Comparison of ENCODE assay signal across 22 mouse cellular contexts in the genomic region with DNA sequence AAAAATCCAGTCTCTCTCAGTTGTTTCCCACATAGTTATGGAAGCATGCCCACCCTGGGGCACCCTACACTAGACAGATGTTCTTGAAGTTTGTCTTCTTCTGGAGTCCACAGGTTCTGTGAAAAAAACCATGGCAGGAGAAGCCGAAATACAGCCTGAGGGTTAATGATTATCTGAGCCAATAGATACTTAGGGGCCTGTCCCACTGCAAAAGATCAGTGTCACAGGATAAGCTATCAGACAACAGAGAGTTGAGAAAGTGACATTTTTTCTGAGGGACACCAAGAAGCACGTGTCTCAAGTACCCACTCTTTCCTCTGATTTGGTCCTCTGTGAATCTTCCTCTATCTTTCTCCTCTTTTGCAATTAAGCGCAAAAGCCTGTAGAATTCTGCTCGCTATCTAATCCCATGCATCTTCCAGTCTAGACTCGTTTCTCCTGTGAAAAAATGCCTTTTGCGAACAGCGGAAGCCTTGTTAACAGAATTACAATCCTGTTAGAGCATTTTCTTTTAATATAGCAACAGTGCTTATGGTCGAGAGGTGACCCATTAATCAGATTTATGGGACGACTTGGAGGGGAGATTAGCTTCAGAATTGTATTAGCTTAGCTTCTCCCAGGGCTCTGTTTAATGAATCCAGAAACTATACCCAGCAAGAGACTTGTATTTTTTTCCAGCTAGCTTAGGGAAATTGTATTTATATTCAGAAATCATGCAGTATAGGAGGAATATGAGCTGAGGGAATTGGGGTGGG. TPM values are rescaled to one million over a fixed set of nuclear protein-coding genes. Genes with fewer than 3 reads are reported as not detected.
DNase-seq lines count a peak whose midpoint lies in the region; ATAC-seq and TF ChIP-seq lines count a peak whose summit lies in the region.
"Had no signal": no experiment of that assay in that cellular context is flagged by ENCODE, and none has a peak within 500 bp of the region (broad histone marks: within the 10 kb centered on the region; RNA-seq: fewer than 3 reads in every experiment).

No protein-coding gene starts in this region.

- H3K9me3 ChIP-seq in midbrain, postnatal 0 days (ENCODE audit: low read length), result no peaks in the 10 kb centered on the region
- H3K9me3 ChIP-seq in midbrain, embryonic 10.5 days (replicated peaks), result no peaks in the 10 kb centered on the region
- no peaks in the 10 kb centered on the region for H3K9me3 ChIP-seq in intestine, embryonic 16.5 days (ENCODE audit: control insufficient read depth, low read length)
- H3K9me3 ChIP-seq in neural tube, embryonic 15.5 days (replicated peaks), result no peaks in the 10 kb centered on the region
- H3K9me3 ChIP-seq: embryonic facial prominence, embryonic 12.5 days; forebrain, embryonic 15.5 days; heart, embryonic 10.5 days; hindbrain, embryonic 12.5 days had no signal

- DNase-seq in midbrain, postnatal 0 days (ENCODE audit: low spot score), result peak; percentile 32
- DNase-seq in midbrain, embryonic 10.5 days (ENCODE audit: low spot score), result no peak
- DNase-seq in kidney, adult 9 months, result no peak
- DNase-seq in kidney, adult 2 months, result no peak
- DNase-seq: adrenal gland, adult 8-10 months; adrenal gland, postnatal 36 days; cerebellum, adult 2 months; cerebellum, postnatal 10 days; embryo, embryonic 11 days; gastrocnemius, postnatal 36 days; heart, adult 18-20 months; heart, postnatal 10 days; heart, postnatal 4 days had no signal

- no peak for TF ChIP-seq POLR2A in kidney, adult 2 months (IDR thresholded peaks at IDR 0.05; ENCODE audit: low read depth, low read length)

- ATAC-seq in midbrain, postnatal 0 days (ENCODE audit: low FRiP score), result no peak
- peak; percentile 80 for ATAC-seq in intestine, embryonic 16.5 days
- ATAC-seq in neural tube, embryonic 15.5 days (ENCODE audit: low FRiP score), result peak; percentile 74; the same call in 1 of the 2 replicates
- ATAC-seq: forebrain, embryonic 15.5 days had no signal

- no peaks in the 10 kb centered on the region for H3K36me3 ChIP-seq in midbrain, postnatal 0 days (ENCODE audit: insufficient read depth, low read length)
- H3K36me3 ChIP-seq in midbrain, embryonic 10.5 days, result no peaks in the 10 kb centered on the region
- H3K36me3 ChIP-seq in intestine, embryonic 16.5 days (ENCODE audit: control insufficient read depth, insufficient read depth, low read length), result no peaks in the 10 kb centered on the region
- H3K36me3 ChIP-seq in neural tube, embryonic 15.5 days, result no peaks in the 10 kb centered on the region
- H3K36me3 ChIP-seq in kidney, adult 2 months (ENCODE audit: control insufficient read depth, insufficient read depth, low read length), result no peaks in the 10 kb centered on the region
- H3K36me3 ChIP-seq: embryonic facial prominence, embryonic 12.5 days; forebrain, embryonic 15.5 days; heart, embryonic 10.5 days; hindbrain, embryonic 12.5 days had no signal

- TF ChIP-seq CTCF in midbrain, postnatal 0 days (IDR thresholded peaks at IDR 0.05), result no peak
- no peak for TF ChIP-seq CTCF in kidney, adult 2 months (conservative IDR thresholded peaks at IDR 0.05; ENCODE audit: insufficient read depth, insufficient read length, low read depth, low read length)

- H3K9ac ChIP-seq in midbrain, postnatal 0 days (replicated peaks; ENCODE audit: low read length, poor library complexity, severe bottlenecking), result no peak overlapping the region
- no peak overlapping the region for H3K9ac ChIP-seq in intestine, embryonic 16.5 days (ENCODE audit: low read depth, low read length)
- H3K9ac ChIP-seq in neural tube, embryonic 15.5 days (replicated peaks), result no peak overlapping the region
- H3K9ac ChIP-seq: embryonic facial prominence, embryonic 12.5 days; forebrain, embryonic 15.5 days; hindbrain, embryonic 12.5 days had no signal

- H3K27me3 ChIP-seq in midbrain, postnatal 0 days (ENCODE audit: insufficient read depth, low read length), result no peaks in the 10 kb centered on the region
- H3K27me3 ChIP-seq in midbrain, embryonic 10.5 days (ENCODE audit: low read depth, poor library complexity, severe bottlenecking), result no peaks in the 10 kb centered on the region
- no peaks in the 10 kb centered on the region for H3K27me3 ChIP-seq in intestine, embryonic 16.5 days (replicated peaks; ENCODE audit: control insufficient read depth, insufficient read depth, low read length)
- H3K27me3 ChIP-seq in neural tube, embryonic 15.5 days (replicated peaks), result no peaks in the 10 kb centered on the region
- H3K27me3 ChIP-seq in kidney, adult 2 months (replicated peaks; ENCODE audit: control insufficient read depth, insufficient read depth, low read length), result no peaks in the 10 kb centered on the region
- H3K27me3 ChIP-seq: embryonic facial prominence, embryonic 12.5 days; forebrain, embryonic 15.5 days; hindbrain, embryonic 12.5 days had no signal

- H3K4me2 ChIP-seq in midbrain, postnatal 0 days (ENCODE audit: low read depth, low read length, poor library complexity, severe bottlenecking), result no peak overlapping the region
- H3K4me2 ChIP-seq in intestine, embryonic 16.5 days (ENCODE audit: low read depth, low read length), result no peak overlapping the region
- no peak overlapping the region for H3K4me2 ChIP-seq in neural tube, embryonic 15.5 days
- H3K4me2 ChIP-seq: embryonic facial prominence, embryonic 12.5 days; forebrain, embryonic 15.5 days; hindbrain, embryonic 12.5 days had no signal

- H3K4me1 ChIP-seq in midbrain, postnatal 0 days (ENCODE audit: insufficient read depth, low read length), result no peaks in the 10 kb centered on the region
- H3K4me1 ChIP-seq in midbrain, embryonic 10.5 days, result no peaks in the 10 kb centered on the region
- H3K4me1 ChIP-seq in intestine, embryonic 16.5 days (ENCODE audit: control insufficient read depth, insufficient read depth, low read length), result no peaks in the 10 kb centered on the region
- H3K4me1 ChIP-seq in neural tube, embryonic 15.5 days, result peaks cover 6% of the 10 kb centered on the region
- H3K4me1 ChIP-seq in kidney, adult 2 months (ENCODE audit: control insufficient read depth, insufficient read depth, low read length), result no peaks in the 10 kb centered on the region
- H3K4me1 ChIP-seq: embryonic facial prominence, embryonic 12.5 days; forebrain, embryonic 15.5 days; heart, embryonic 10.5 days; hindbrain, embryonic 12.5 days had no signal

- no peak overlapping the region for H3K4me3 ChIP-seq in midbrain, postnatal 0 days (ENCODE audit: low read depth, low read length)
- H3K4me3 ChIP-seq in midbrain, embryonic 10.5 days, result no peak overlapping the region
- no peak overlapping the region for H3K4me3 ChIP-seq in intestine, embryonic 16.5 days (ENCODE audit: low read length)
- H3K4me3 ChIP-seq in neural tube, embryonic 15.5 days (replicated peaks), result no peak overlapping the region
- H3K4me3 ChIP-seq in kidney, adult 2 months (ENCODE audit: insufficient read depth, low read depth, low read length), result no peak overlapping the region
- H3K4me3 ChIP-seq: embryonic facial prominence, embryonic 12.5 days; forebrain, embryonic 15.5 days; heart, embryonic 10.5 days; hindbrain, embryonic 12.5 days had no signal

- no peak overlapping the region for H3K27ac ChIP-seq in midbrain, postnatal 0 days (ENCODE audit: low read depth, low read length)
- H3K27ac ChIP-seq in midbrain, embryonic 10.5 days (replicated peaks), result no peak overlapping the region
- H3K27ac ChIP-seq in intestine, embryonic 16.5 days (ENCODE audit: low read length), result no peak overlapping the region
- no peak overlapping the region for H3K27ac ChIP-seq in neural tube, embryonic 15.5 days (replicated peaks)
- no peak overlapping the region for H3K27ac ChIP-seq in kidney, adult 2 months (ENCODE audit: insufficient read depth, low read depth, low read length)
- H3K27ac ChIP-seq: embryonic facial prominence, embryonic 12.5 days; forebrain, embryonic 15.5 days; heart, embryonic 10.5 days; hindbrain, embryonic 12.5 days had no signal

- WGBS in midbrain, postnatal 0 days, result 70% methylated on average over 9 of the region's 9 CpGs
- WGBS in midbrain, embryonic 10.5 days, result 80% methylated on average over 9 of the region's 9 CpGs
- 47% methylated on average over 9 of the region's 9 CpGs for WGBS in intestine, embryonic 16.5 days
- 46% methylated on average over 9 of the region's 9 CpGs for WGBS in neural tube, embryonic 15.5 days
- 56% methylated on average over 9 of the region's 9 CpGs for WGBS in kidney, adult 2 months

RNA-seq across cellular contexts. Expression of gene Atp10b, which starts 10.7 kb away (rescaled TPM):
- total RNA-seq in midbrain, postnatal 0 days (2014; rRNA removed), result 1.4 and 1.8 TPM in 2 replicates
- polyA plus RNA-seq in midbrain, postnatal 0 days (2015; fragmentation: Nextera tagmentation; extraction: Ambion mirVana), result 0.32 and 0.33 TPM in 2 replicates
- 0.02 and 0.04 TPM in 2 replicates for polyA plus RNA-seq in midbrain, embryonic 10.5 days (2016; fragmentation: Nextera tagmentation; extraction: Ambion mirVana)
- 2.5 and 2.7 TPM in 2 replicates for polyA plus RNA-seq in intestine, embryonic 16.5 days (2015; fragmentation: Nextera tagmentation; extraction: Ambion mirVana)
- polyA plus RNA-seq in neural tube, embryonic 15.5 days (2015; fragmentation: Nextera tagmentation; extraction: Ambion mirVana), result 0.15 and 0.41 TPM in 2 replicates
- polyA plus RNA-seq in kidney, adult 2 months (2012; rRNA removed), result 1.5 and 2.2 TPM in 2 replicates
- total RNA-seq: ES-E14; gastrocnemius, adult 8-10 months; gastrocnemius, postnatal 36 days; heart, postnatal 10 days; heart, postnatal 4 days had no signal
- polyA plus RNA-seq: heart, embryonic 14.5 days had no signal
